Mouse (Mus musculus) olfactory bulb, adult 2 months (tissue): Measurements from ENCODE around the gene Dcun1d4.

ENCODE experiments used
- CTCF ChIP-seq: fragments of 200-500 bp; IDR thresholded peaks from 2 replicates; pipeline ENCODE4 v1.5.1; 2012; ENCODE audit warnings: low read depth, mild to moderate bottlenecking, low read length, moderate library complexity; ENCODE audit not compliant: insufficient read depth
- POLR2A ChIP-seq: fragments of 200-500 bp; IDR thresholded peaks from 2 replicates; pipeline ENCODE4 v1.6.1; 2012; ENCODE audit warnings: mild to moderate bottlenecking, low read depth, low read length, moderate library complexity; ENCODE audit not compliant: insufficient read depth

DNA sequence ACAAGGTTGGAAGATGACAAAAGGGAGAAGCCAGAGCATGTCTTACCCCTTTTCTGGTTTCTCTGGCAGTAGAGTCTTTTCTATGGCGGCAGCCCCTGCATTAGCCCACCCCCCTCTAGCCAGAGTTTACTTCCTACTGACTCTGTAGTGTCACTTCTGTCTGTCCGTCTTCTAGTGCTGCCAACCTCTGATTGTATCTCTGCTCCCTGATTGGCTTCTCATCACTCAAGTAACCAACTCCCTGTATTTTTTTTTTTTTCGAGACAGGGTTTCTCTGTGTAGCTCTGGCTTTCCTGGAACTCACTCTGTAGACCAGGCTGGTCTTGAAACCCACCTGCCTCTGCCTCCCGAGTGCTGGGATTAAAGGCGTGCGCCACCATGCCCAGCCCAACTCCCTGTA lies 48.0 kb upstream of the Dcun1d4 start:
- no peak for TF ChIP-seq CTCF
- TF ChIP-seq POLR2A, result no peak
